Mouse (Mus musculus) lung, adult 18-20 months (tissue): ENCODE measurements at regions not wholly inside any gene's neighbourhood (a gene's known extent, or its start where the extent isn't known, plus 50 kb on each side); places are given as distances from the start of the nearest gene placed in this dataset.

Experiments
- DNase-seq, 2 experiments: peaks; one replicate each; pipeline ENCODE4 v3.0.0; 2022; ENCODE audit warnings: mixed read lengths in 2 of 2

- DNase-seq: no peak
Observed at GRCm38 (mm10) chr7:37242476-37242875, 531.0 kb downstream of the Zfp536 start.

GRCm38 (mm10) chr7:37246156-37246555 lies 527.3 kb downstream of the Zfp536 start:
- DNase-seq: no peak

DNA sequence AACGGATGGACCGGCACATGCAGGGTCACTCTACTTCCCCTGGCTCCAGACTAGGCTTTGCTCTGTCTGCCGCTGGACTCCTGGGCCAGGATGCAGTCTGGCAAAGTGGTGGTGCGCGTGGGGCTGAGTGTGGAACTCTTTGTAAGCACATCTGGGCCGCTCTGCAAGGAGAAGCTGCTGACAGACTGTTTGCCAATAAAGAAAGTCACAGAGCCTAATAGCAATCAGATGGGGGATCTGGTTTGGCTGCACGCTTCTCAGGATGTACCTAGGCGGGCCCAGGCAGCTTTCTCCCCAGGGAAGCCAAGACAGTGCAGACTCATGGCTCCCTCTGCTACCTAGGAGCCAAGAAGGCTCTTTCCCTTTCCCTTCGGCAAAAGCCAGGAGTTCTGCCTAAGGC lies 519.0 kb downstream of the Zfp536 start:
- DNase-seq: no peak

- no peak for DNase-seq
Observed at GRCm38 (mm10) chr7:37255840-37256239, 517.6 kb downstream of the Zfp536 start.

GRCm38 (mm10) chr7:37259293-37259692 lies 514.1 kb downstream of the Zfp536 start:
- no peak for DNase-seq

DNA sequence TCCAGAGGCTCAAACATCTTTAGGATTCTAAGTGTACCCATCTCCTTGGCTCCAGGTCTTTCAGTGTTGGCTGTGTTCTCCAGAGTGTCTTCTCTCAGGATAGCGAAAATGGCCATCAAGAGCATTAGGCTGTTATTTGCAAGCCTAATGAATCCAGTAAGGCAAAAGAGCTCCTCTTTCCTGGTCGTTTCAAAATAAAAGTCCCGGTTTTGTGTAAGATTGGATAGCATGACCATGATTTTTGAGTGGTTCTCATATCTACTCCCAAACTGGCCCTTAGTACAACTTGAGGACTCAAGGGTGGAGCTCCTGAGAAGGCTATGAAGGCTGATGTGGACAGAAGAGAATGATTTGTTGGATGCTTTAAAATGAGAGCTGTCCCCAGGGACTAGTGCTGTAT lies 510.6 kb downstream of the Zfp536 start:
- DNase-seq: no peak

- DNase-seq: no peak
Observed at GRCm38 (mm10) chr7:37267404-37267803, 506.0 kb downstream of the Zfp536 start.

GRCm38 (mm10) chr7:37270841-37271240 lies 502.6 kb downstream of the Zfp536 start:
- DNase-seq: no peak

DNA sequence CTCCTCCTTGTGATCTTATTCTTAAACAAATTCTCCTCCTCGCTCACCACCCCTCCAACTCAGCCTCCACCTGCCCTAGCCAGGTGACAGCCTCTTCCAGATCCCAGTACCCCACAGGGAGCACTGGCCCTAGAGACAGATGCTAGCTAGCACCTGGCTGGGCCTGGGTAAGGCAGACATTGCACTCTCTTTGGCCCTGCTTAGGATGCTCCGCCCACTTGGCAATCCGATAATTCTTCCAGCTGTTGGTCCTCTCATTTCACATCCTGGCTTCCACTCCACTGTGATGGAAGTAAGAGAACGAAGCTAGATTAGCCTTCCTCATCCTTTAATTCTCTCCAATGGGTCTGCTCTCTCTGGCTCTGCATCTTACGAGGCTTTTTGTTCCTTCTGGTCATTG lies 483.4 kb downstream of the Zfp536 start:
- DNase-seq: peak in 1 of 2 experiments; percentile 3

- no peak for DNase-seq
Observed at GRCm38 (mm10) chr7:37290493-37291045, 482.9 kb downstream of the Zfp536 start.

- DNase-seq: peak in 1 of 2 experiments; percentile 2
Observed at GRCm38 (mm10) chr7:37291726-37292125, 481.7 kb downstream of the Zfp536 start.

- no peak for DNase-seq
Observed at GRCm38 (mm10) chr7:37292554-37292953, 480.9 kb downstream of the Zfp536 start.

GRCm38 (mm10) chr7:37298888-37299287 lies 474.6 kb downstream of the Zfp536 start:
- DNase-seq: no peak

DNA sequence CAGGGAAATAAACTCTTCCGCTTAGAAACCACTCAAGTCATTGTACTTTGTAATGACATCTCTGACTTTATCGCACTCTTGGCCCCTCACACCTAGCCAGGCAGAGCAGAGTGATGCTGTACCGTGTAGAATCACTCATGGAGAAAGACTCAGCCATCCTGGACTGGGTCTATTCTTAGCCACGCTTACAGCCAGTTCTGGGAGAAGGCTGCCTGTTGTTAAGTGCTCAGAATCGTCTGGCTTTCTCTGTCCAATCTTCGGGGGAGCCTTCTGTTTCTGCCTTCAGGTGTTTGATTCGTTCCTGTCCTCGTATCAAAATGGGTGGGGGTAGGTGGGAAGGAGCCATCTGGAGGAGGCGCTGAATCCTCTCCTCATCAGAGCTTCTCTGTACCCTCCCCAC lies 468.0 kb downstream of the Zfp536 start:
- no peak for DNase-seq

DNA sequence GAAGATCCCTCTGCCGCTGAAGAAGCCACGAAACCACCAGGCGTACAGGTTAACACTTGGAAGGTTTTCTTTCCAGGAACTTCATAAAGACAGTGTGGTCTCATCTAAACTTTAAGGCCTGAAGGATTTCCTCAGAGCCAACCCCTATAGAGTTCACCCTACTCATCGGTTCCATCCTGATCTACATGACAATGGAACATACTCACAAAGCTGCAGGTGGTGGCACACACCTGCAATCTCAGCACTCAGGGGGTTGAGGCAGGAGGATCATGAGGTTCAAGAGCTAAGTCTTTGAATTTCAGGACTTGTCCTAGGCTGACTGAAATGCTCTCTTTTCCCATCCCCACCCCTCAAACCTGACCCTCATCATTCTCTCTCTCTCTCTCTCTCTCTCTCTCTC lies 466.2 kb downstream of the Zfp536 start:
- no peak for DNase-seq

DNA sequence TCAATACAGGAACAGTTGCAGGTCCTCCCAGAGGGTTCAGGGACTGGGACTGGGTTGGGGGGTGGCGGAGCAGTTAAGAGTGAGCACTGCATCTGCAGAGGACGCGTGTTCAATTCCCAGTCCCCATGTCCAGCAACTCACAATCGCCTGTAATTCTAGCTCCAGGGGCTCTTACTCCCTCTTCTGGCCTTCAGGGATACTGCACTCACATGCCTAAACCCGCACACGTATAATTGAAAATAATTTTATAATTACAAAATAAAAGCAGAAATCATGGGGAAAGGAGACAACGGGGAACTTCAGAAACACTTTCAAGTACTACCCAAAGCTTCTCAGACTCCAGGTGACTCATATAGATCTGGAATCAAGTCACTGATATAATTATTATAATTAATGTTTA lies 448.8 kb downstream of the Zfp536 start:
- DNase-seq: no peak

DNA sequence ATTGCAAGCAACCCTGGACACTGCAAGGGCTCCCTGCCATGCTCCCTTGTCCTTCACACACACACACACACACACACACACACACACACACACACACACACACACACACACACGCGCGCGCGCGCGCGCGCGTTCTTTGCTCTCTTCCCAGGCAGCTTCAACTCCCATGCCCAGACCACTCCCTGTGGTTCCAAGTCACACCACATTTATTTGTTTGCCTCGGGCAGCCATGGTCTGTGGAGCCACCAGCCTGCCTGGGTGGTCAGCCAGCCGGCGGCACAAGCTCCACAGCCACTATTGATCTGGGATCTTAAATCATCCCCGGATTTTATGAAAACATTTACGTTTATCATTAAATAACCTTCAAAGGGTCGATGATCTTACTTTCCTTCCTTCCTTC lies 440.0 kb downstream of the Zfp536 start:
- DNase-seq: no peak

GRCm38 (mm10) chr7:37335212-37335611 lies 438.2 kb downstream of the Zfp536 start:
- DNase-seq: no peak

GRCm38 (mm10) chr7:37336171-37336850 lies 437.1 kb downstream of the Zfp536 start:
- no peak for DNase-seq

GRCm38 (mm10) chr7:37336851-37337531 lies 436.4 kb downstream of the Zfp536 start:
- no peak for DNase-seq

DNA sequence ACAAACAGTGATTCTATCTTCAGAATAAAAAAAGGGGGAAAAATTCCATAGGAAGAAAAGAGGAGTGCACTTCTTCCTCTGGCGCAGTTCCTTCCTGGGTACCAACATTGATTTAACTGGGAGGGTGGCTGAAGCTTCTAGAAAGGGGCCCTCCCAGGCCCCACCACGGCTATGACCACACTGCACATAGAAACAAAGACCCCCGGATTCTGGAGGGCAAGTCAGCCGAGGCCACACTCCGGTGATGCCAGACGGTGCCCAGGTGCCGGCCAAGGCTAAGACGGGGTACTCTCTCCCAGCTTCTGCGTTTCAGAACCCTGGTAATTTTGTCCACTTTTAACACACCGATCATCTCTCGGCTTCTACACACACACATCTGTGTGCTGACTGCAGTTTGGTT lies 435.8 kb downstream of the Zfp536 start:
- no peak for DNase-seq

DNA sequence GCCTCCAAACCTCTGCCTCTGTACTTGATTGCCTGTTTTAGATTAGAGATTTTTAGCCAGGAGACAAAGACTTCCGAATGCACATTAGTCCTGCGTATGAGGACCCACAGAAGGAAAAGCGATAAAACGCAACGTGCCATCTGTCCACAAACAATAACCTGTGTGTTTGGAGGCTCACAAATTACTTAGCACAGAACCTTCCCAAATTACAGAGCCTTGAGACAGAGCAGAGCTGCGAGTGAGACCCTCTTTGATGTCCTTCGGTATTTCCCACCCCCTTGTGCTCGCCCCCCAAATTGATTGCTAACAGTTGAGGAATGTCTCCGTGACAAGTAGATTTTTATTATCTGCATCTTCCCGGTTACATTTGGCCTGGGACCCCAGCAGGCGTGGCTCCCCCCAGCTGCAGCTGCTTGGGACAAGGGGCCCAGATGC lies 435.4 kb downstream of the Zfp536 start:
- DNase-seq: no peak

GRCm38 (mm10) chr7:37342613-37343012 lies 430.8 kb downstream of the Zfp536 start:
- DNase-seq: no peak

- DNase-seq: no peak
Observed at GRCm38 (mm10) chr7:37343021-37343593, 430.3 kb downstream of the Zfp536 start.
